Mouse (Mus musculus) mesoderm, embryonic 11.5 days (tissue): Measurements from ENCODE around the gene Pdcl2.

ENCODE experiments used
- DNase-seq: peaks from one replicate; pipeline ENCODE4 v3.0.0-alpha.2; 2012; ENCODE audit warnings: low read depth, low spot score

Pdcl2 gene

DNA sequence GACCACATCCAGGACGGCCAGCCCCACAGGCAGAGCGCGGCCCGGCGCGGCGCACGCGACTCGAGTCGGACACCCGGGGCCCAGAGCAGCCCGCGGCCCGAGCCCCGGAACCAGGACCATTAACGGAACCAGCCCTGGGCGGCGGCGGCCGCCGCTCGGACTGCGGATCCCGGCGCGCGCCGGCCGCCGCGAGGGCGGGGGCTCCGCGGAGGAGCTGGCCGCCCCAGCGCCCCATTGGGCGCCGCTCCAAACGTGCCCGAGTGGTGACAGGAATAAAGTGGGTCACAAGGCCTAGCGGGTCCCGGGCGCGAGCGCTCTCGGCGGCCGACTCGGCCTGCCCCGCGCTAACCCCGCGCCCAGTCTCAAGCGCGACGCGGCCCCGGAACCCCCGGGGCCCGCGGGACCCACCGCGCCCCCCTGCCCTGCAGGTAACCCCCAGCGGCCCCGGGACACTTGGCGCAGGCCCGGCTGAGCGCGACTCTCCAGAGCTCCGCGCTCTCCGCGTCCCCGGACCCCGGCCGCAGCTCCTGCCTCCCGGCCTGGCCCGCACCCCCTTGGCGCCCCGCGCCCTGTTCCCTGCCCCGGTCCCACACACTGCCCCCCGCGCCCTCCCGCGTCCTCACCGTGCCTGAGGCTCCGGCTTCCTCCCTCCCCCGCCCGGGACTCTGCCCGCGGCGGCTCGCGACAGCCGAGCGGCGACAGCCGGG is 27.1 kb downstream of the Pdcl2 start:
- DNase-seq = peak; percentile 82

DNA sequence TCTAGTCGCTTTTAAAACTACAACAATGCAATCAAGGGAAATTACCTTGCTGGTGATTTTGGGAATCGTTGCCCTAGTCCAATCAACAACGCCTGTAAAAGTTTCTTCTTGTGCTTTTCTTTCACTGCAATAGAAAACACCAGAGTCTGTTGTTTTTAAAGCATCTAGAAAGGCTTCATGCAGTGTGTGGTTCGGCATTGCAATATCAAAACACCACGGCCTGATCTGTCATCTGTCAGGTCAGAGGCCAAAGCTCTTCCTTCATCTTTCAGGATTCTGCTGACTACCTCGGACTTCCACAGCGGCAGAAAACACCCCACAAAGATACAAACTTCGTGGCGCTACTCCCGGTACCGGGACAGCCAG is 27.6 kb downstream of the Pdcl2 start:
- DNase-seq = no peak

DNA sequence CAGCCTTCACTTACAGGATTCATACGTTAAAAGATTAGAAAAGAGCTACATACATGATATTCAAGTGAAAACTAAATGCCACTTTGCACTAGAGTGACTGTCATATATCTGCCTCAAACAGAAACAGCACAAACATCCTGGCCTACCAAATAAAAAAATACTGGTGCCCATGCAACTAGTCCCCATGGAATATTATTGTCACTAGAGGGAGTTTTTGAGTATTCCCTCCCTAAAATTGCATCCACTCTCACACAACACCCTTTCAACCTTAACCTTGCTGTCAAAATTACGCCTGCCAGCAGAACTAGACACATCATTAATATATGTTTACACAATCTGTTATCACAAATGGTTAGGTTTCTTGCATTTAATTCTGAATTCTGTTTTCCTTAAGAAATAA is 28.9 kb downstream of the Pdcl2 start:
- no peak for DNase-seq

DNA sequence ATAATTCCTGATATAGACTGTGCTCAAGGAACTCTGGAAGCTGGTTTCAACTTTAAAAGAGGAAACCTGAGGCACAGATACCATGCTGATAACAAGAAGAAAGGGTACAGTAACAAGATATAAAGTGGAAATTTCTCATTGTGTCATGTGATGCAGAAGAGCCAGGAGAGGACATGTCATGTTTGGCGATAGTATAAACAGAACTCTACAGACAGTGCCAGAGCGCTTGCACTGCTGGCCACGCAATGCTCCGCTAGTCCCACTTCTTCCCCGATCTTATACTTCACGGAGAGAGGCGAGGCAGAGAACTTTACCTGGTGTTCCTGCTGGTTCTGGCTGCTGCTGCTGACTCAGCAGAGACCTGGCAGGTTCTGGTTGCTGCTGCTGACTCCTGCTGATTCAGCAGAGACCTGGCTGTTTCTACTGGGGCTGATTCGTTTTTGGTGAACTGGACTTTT is 41.7 kb downstream of the Pdcl2 start:
- DNase-seq = no peak

DNA sequence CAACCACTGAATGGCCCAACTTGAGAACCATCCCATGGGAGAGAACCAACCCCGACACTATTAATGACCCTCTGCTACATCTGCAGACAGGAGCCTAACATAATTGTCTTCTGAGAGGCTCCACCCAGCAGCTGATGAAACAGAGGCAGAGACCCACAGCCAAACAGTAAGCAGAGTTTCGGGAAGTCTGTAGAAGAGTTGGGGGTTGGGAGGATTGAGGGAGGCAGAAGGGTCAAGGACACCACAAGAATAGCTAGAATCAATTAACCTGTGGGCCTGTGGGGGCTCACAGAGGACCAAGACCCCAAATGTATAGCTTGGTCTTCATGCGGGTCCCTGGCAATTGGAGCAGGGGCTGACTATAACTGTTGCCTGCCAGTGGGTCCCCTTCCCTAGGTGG is 42.7 kb downstream of the Pdcl2 start:
- no peak for DNase-seq

- DNase-seq = no peak
Observed at GRCm38 (mm10) chr5:76287062-76287461, 43.9 kb downstream of the Pdcl2 start.

DNA sequence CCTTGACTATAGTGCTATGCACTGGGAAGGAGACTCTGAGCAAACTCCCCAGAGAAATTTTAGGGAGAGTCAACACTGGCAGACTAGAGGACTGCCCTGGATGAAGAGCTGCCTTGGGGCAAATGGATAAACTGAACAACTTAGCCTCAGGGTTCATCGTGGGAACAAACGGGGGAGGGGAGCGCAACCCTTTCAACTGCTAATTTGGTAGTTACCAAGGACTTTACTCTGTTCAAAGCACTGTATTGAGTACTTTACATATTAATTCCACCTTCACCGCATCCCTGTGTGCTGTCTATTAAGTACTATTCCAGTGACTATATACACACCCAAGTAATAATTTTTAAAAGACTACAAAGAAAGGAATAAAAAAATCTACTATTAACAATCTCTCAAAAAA is 45.3 kb downstream of the Pdcl2 start:
- no peak for DNase-seq

- no peak for DNase-seq
Observed at GRCm38 (mm10) chr5:76283890-76284289, 47.1 kb downstream of the Pdcl2 start.

- DNase-seq = no peak
Observed at GRCm38 (mm10) chr5:76274977-76275376, 56.0 kb downstream of the Pdcl2 start.
